Mouse (Mus musculus) G1E (cell line): ENCODE results near the gene Ubr2.

Experiments
- CTCF ChIP-seq: IDR thresholded peaks from 2 replicates; pipeline ENCODE4 v1.5.1; 2012; ENCODE audit warnings: low read depth, low read length, inconsistent platforms, mixed read lengths
- TAL1 ChIP-seq: conservative IDR thresholded peaks from 2 replicates; pipeline ENCODE4 v1.6.1; 2012; ENCODE audit warnings: low read depth, low read length, inconsistent platforms, mixed read lengths

GRCm38 (mm10) chr17:46883107-46883506 is 127.2 kb downstream of the Ubr2 start:
- TF ChIP-seq CTCF (no peak), TAL1 (no peak)
